Mouse (Mus musculus): ENCODE data around the gene Prdm15.

Prdm15 gene

DNA sequence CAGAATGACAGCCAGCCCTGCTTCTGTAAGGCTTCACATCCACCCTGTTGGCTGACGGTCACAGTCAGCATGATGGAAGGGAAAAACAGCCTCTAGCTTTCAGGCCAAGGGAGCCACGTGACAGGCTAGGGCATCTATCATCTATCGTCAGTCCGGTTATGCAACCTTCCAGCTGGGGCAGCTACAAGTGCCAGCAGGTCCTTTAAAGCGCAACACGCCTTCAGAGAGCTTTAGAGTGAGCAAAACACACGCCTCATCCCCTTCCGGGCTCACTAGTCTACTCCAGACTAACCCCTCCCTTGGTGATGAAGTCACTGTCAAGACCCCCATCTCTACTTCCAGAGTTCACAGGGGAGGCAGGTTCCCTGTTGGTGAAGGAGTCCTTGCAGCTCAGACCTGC lies 99.8 kb downstream of the Prdm15 start:
- peak in 1 of 2 experiments; percentile 3 for DNase-seq (ENCODE audit: low spot score in 2 of 2)

DNA sequence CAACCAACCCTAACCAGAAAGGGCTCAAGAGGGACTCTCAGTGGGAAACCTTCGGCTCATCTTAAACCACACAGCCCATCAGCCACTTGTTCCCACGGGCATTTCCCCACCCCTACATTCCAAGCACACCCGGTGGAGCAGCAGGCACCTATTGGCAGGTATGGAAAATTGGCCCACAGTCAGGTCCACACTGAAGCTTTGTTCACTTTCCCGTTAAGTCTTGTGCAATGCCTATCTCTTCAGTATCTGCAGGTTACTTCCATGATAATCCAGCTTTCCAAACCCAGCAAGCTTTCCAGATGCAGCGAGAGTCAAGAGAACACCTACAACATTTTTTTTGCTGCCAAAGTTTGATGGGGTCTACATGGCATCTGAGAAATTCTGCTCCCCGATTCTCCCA lies 103.2 kb downstream of the Prdm15 start:
- no peak for DNase-seq (ENCODE audit: low spot score in 2 of 2)

Data from spleen, postnatal 36 days (tissue).